Mouse (Mus musculus): ENCODE results near the gene Olfr667.
"Not testable (repeated sequence)": the region's sequence is repeated elsewhere in the genome, so short reads cannot be mapped to it uniquely, and the experiment has no call there.

Gene Olfr667

GRCm38 (mm10) chr7:104921382-104921781 lies at the start of gene Olfr667:
Gene Olfr667, minus strand, starts transcription at chr7:104921482.
- no peak for DNase-seq (ENCODE audit: low spot score)

- DNase-seq (ENCODE audit: low spot score): no peak
Measured at GRCm38 (mm10) chr7:104962520-104962919, 41.2 kb upstream of the Olfr667 start, which contains the start of gene Olfr670. Gene Olfr670, minus strand, starts transcription at chr7:104962620.

- not testable (repeated sequence) for DNase-seq (ENCODE audit: low spot score)
Measured at GRCm38 (mm10) chr7:104950234-104950633, 29.0 kb upstream of the Olfr667 start.

- DNase-seq (ENCODE audit: low spot score): no peak
Measured at GRCm38 (mm10) chr7:104933940-104934339, 12.7 kb upstream of the Olfr667 start, which contains the start of gene Olfr669. Gene Olfr669, plus strand, starts transcription at chr7:104934240.

- no peak for DNase-seq (ENCODE audit: low spot score)
Measured at GRCm38 (mm10) chr7:104927957-104928356, 6.7 kb upstream of the Olfr667 start, which contains the start of gene Olfr668. Gene Olfr668, minus strand, starts transcription at chr7:104928057.

GRCm38 (mm10) chr7:104895852-104896251 lies 25.4 kb downstream of the Olfr667 start, which contains the start of gene Olfr666:
Gene Olfr666, minus strand, starts transcription at chr7:104895952.
- no peak for DNase-seq (ENCODE audit: low spot score)

- DNase-seq (ENCODE audit: low spot score): no peak
Measured at GRCm38 (mm10) chr7:104877731-104878130, 43.6 kb downstream of the Olfr667 start, which contains the start of gene Olfr665. Gene Olfr665, plus strand, starts transcription at chr7:104878031.
